Mouse (Mus musculus) right cerebral cortex, adult 18-20 months (tissue): ENCODE measurements around the gene Tmc5.

Experiments
- DNase-seq: peaks from one replicate; pipeline ENCODE4 v3.0.0; 2022; ENCODE audit warnings: mixed read lengths

Tmc5 gene

GRCm38 (mm10) chr7:118597201-118597600 lies at the start of gene Tmc5:
Gene Tmc5, plus strand, starts transcription at chr7:118597297.
- no peak for DNase-seq

DNA sequence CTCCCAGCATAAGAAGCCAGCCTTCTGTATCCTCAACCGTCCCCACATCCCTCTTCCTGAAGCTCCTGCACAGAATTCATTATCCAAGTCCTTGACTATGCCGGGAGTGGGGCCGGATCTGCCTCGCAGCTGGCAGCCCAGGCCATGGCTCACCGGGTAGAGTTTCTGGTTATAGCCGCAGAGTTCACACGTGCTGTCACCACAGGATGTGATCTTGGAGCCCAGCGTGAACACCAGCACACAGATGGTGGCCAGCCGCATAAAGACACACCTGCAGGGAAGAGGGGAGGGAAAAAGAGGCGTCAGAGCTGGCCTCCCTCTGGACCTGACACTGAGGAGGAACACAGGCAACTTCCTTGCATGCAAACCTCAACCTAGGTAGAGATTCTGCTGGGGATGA lies 49.6 kb upstream of the Tmc5 start:
- no peak for DNase-seq

DNA sequence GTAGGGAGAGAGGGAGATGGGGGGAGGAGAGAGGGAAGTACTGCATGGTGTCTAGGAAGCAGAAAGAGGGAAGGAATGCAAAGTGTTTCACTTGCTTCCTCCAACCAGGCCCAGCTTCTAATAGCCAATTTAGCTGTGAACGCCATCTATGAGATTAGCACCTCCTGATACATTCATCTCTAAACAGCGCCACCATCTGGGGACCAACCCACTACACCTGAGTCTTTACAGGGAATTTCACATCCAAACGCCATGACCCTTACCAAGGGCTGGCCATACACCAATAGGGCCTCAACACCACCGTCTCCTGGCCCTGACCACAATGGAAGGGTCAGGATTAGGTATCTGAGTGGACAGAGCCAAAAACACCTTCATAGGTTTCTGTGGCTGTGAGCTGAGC lies 43.2 kb upstream of the Tmc5 start:
- DNase-seq, result no peak

- no peak for DNase-seq
Observed at GRCm38 (mm10) chr7:118554290-118554689, 42.8 kb upstream of the Tmc5 start.

GRCm38 (mm10) chr7:118569121-118569543 lies 28.0 kb upstream of the Tmc5 start:
- DNase-seq, result peak; percentile 48

GRCm38 (mm10) chr7:118571350-118571749 lies 25.7 kb upstream of the Tmc5 start:
- no peak for DNase-seq

- DNase-seq, result peak; percentile 28
Observed at GRCm38 (mm10) chr7:118572039-118572438, 25.1 kb upstream of the Tmc5 start.

DNA sequence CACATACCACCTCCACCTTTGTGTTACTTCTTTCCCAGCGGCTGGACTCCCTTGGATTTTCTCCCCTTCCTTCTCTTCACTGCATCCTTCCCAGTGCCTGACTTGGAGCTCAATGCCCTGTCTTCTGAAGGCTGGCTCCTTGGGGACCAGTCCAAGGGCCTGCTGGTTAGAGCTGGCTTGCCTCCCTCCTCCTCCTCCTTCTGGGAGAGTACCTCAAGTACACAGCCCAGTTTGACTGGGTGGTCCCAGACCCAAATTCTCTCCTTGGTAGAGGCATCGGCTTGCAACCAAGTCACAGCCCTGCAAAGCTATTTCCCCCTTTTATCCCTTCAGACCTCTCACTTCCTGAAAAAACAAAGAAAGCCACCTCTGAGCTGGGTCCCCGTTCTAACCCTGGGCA lies 18.8 kb upstream of the Tmc5 start:
- no peak for DNase-seq

- DNase-seq, result no peak
Observed at GRCm38 (mm10) chr7:118579938-118580337, 17.2 kb upstream of the Tmc5 start.

- DNase-seq, result no peak
Observed at GRCm38 (mm10) chr7:118583821-118584220, 13.3 kb upstream of the Tmc5 start.

DNA sequence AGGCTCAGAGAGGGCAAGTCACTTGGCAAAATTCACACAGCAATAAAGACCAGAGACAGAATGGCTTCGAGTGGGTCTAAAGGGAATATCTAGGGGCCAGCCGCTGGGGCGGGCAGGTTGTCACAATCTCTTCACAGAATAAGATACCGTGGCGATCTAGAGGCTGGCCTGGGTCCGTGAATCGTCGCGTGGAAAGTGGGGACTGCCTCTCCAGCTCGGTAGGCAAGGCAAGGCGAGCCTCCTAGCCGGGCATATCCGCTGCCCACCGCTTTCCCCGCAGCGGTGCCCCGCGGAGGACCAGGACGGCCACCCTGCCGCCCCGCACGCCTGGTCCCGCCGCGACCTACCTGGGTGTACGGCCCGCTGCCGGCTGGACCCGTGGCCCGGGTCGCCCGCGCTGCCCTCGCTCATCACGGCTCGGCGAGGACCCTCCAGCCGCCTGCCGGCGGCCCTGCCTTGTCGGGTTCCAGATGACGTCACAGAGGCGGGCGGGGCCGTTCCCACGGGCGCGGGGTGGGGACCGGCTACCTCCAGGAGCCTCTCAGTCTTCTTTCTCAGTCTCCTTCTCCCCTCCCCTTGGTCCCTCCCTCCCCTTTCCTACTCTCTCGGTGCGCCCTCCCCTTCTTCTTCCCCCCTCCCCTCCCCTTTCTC lies 12.7 kb upstream of the Tmc5 start, which contains the start of gene Tmc7:
TSS of gene Tmc7 (minus strand) at position 480 of the 651 bp plus-strand sequence.
- DNase-seq, result peak; percentile 85

- no peak for DNase-seq
Observed at GRCm38 (mm10) chr7:118584926-118585325, 12.2 kb upstream of the Tmc5 start.

GRCm38 (mm10) chr7:118585856-118586255 lies 11.2 kb upstream of the Tmc5 start:
- no peak for DNase-seq

DNA sequence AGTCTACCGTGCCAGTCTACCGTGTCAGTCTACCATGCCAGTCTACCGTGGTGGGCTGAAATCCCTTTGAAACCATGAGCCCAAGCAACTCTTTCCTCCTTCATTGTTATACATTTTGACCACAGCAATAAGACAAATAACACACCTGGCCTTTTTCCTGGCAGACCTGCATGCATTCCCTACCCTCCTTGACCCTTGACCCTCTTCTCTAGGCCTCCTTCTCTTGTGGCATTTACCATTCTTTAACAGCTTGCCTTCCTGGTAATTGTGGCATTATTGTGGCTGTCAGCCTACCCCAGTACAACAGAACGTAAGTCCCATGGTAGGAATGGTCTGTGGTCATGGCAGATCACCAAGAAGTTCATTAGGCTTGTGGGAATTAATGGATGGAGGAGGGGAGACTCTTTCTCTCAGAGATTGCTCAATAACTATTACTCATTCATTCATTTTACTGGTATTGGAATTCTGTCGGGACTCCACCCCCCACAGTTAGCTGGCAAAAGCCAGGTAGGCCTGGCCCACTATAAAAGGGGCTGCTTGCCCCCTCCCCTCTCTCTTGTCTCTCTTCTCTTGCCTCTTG lies 6.3 kb upstream of the Tmc5 start:
- no peak for DNase-seq

DNA sequence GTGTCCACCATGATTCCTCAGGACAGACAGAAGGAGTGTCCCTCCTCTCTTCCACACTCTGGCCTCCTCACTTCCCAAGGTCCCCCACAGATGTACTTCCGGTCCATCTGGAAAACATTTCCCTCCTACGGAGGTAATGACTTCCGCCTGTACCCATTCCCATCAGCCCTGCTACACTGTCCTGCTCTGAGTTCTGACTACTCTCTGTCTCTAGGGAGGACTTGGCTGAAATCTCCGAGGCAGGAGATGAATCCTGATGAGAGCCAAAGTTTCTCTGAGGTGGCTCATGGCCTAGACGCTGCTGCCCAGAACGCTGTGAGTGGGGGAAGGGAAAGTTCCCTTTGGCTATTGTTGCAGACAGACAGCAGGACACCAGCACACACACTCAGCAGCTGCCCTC lies 5.0 kb upstream of the Tmc5 start:
- DNase-seq, result no peak

DNA sequence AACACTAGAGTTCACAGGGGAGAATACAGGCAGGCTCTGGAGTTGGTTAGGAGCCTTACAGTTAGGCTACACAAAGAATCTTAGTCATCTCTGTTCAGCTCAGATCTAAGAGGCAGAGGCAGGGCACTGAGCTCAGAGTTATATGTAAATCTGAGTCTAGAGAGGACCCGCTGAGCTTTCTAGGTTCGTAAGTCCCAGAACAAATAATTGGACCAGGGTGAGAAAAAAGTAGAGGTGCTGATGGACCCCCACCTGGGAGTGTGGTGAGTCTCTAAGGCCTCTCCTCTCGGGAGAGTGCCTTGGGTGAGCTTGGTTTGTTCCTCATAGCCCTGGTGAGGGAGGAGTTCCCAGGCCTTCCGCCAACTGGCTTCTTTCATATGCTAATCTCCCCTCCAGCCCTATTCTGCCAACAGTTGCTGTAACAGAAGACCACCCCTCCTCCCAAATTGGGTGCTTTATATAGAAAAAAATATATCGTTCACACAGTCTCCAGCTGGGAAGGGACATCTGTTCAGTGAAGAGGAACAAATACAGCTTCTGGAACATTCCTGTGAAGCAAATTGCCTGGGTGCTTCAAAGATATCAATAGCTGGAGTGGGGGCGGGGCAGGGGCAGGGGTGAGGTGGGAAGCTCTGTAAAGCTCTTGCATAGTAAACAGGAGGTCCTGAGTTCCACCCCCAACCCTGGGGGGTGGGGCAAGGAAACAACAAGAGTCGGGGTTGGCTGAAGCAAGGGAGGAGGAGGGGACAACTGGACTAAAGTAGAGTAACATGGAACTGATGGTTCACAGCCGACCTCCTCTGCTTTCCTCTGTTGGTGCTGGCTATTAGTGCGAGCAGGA lies 3.3 kb upstream of the Tmc5 start:
- peak; percentile 72 for DNase-seq

- DNase-seq, result no peak
Observed at GRCm38 (mm10) chr7:118594611-118595010, 2.5 kb upstream of the Tmc5 start.

DNA sequence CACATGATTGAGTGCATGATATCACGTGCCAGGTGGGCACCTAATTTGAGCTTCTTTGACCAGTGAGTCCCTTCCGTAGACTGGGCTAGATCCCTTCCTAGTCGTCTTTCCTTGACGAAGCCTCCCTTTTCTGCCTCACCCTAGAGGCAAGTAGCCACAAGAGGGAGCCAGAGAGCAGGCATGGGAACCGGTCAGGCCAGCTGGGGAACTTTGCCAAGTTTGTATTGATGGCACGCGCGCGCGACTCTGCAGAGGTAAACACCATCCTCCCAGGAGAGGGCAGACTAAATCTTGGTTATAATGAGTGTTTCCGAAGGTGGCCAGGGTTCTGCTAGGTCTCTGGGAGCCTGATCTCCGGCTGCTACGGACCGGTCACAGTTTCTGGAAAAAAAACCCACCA lies 1.9 kb upstream of the Tmc5 start:
- DNase-seq, result peak; percentile 90

- no peak for DNase-seq
Observed at GRCm38 (mm10) chr7:118596271-118596670, 826 bp upstream of the Tmc5 start.

- DNase-seq, result no peak
Observed at GRCm38 (mm10) chr7:118599954-118600631, 3.0 kb downstream of the Tmc5 start.

DNA sequence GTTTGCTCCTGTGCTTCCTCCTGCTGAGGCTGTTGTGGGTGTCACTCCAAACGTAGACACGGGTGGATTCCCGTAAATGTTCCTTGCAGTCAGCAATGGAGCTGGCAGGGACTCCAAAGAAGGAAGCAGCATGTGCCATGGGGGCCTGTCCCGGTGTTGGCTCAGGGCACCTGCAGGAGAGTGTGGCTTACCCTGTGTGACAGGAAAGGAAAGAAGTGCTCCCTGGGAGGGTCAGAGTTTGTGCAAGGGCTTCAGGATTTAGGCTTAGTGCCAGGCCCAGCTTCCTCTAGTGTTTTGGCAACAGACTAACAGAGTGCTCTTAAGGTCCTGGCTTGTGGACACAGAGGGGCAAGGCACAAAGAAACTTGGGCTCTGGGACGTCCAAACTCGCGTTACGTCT lies 7.7 kb downstream of the Tmc5 start:
- DNase-seq, result no peak

GRCm38 (mm10) chr7:118609815-118610214 lies 12.7 kb downstream of the Tmc5 start:
- no peak for DNase-seq

- no peak for DNase-seq
Observed at GRCm38 (mm10) chr7:118610721-118611120, 13.6 kb downstream of the Tmc5 start.
